Mouse (Mus musculus) erythroblast, embryonic 14.5 days (primary cell): ENCODE data around the gene Rhbg.

Source experiments
- GATA1 ChIP-seq: IDR thresholded peaks from 2 replicates; pipeline ENCODE4 v1.6.1; 2012; ENCODE audit warnings: low read length, inconsistent platforms, mixed read lengths
- TAL1 ChIP-seq: IDR thresholded peaks from 3 replicates; pipeline ENCODE4 v1.6.1; 2012; ENCODE audit warnings: low read length, inconsistent platforms, mixed read lengths

DNA sequence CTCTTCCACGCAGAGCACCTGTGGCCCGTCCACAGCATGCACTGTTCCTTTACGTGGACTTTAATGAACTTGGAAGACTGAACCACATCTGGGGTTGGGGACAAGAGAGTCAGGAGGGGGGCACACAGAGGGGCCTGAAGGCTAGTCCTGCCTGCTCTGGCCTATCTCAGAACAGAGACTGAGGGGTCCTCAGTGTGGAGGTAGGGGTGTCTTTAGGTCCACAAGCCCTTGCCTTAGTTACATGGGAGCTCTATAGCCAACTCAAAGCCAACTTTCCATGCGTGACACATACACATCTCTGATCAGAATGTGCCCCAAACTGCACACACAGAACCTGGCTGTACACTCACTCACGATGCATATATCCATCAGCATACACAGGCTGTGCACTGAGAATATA is 52.9 kb downstream of the Rhbg start:
- TF ChIP-seq TAL1 (no peak), GATA1 (no peak)
